ENCODE assay signal across 21 mouse cellular contexts in genomic region chr11:89501796-89502195, GRCm38 (mm10).
DNase-seq lines count a peak whose midpoint lies in the region; ATAC-seq and TF ChIP-seq lines count a peak whose summit lies in the region.
"Had no signal": no experiment of that assay in that cellular context is flagged by ENCODE, and none has a peak within 500 bp of the region (broad histone marks: within the 10 kb centered on the region; RNA-seq: fewer than 3 reads in every experiment).

No protein-coding gene starts in this region.

- H3K27me3 ChIP-seq in embryonic facial prominence, embryonic 14.5 days (replicated peaks; ENCODE audit: control insufficient read depth, insufficient read depth, low read length): no peaks in the 10 kb centered on the region
- 0 out of 2 replicates have a peak, but pooled peaks cover 4% of the 10 kb centered on the region for H3K27me3 ChIP-seq in embryonic facial prominence, embryonic 10.5 days (replicated peaks; ENCODE audit: low read depth, poor library complexity, severe bottlenecking)
- H3K27me3 ChIP-seq in forebrain, embryonic 16.5 days (replicated peaks; ENCODE audit: control insufficient read depth, insufficient read depth, low read length): peaks cover 5% of the 10 kb centered on the region; the same call in 1 of the 2 replicates
- H3K27me3 ChIP-seq in forebrain, embryonic 15.5 days: peaks cover 5% of the 10 kb centered on the region; the same call in 1 of the 2 replicates
- no peaks in the 10 kb centered on the region for H3K27me3 ChIP-seq in midbrain, embryonic 14.5 days (ENCODE audit: control insufficient read depth, insufficient read depth, low read length)
- no peaks in the 10 kb centered on the region for H3K27me3 ChIP-seq in midbrain, postnatal 0 days (ENCODE audit: insufficient read depth, low read length)

- no peak overlapping the region for H3K27ac ChIP-seq in embryonic facial prominence, embryonic 14.5 days (replicated peaks; ENCODE audit: low read depth, low read length)
- no peak overlapping the region for H3K27ac ChIP-seq in embryonic facial prominence, embryonic 10.5 days (replicated peaks)
- no peak overlapping the region for H3K27ac ChIP-seq in forebrain, embryonic 16.5 days (ENCODE audit: low read length)
- H3K27ac ChIP-seq in forebrain, embryonic 15.5 days (replicated peaks): no peak overlapping the region
- H3K27ac ChIP-seq in midbrain, embryonic 14.5 days (replicated peaks; ENCODE audit: low read depth, low read length): no peak overlapping the region
- no peak overlapping the region for H3K27ac ChIP-seq in midbrain, postnatal 0 days (ENCODE audit: low read depth, low read length)
- H3K27ac ChIP-seq: heart, adult 2 months; hindbrain, embryonic 10.5 days had no signal

- DNase-seq in embryonic facial prominence, embryonic 14.5 days (ENCODE audit: low spot score): peak; percentile 12
- no peak for DNase-seq in embryonic facial prominence, embryonic 10.5 days (ENCODE audit: low spot score)
- DNase-seq in midbrain, embryonic 14.5 days: peak; percentile 21
- no peak for DNase-seq in midbrain, postnatal 0 days (ENCODE audit: low spot score)
- DNase-seq in cerebellum, adult 8-10 months: no peak
- DNase-seq in frontal cortex, postnatal 36 days (ENCODE audit: low spot score in 2 of 2): no peak
- DNase-seq: adrenal gland, postnatal 10 days; B cell, adult 2 months; cerebellum, adult 18-20 months; cerebellum, postnatal 10 days; gastrocnemius, postnatal 10 days; heart, adult 2 months had no signal

- H3K4me1 ChIP-seq in embryonic facial prominence, embryonic 14.5 days (ENCODE audit: control insufficient read depth, insufficient read depth, low read length): peaks cover 4% of the 10 kb centered on the region; the same call in 1 of the 2 replicates
- H3K4me1 ChIP-seq in embryonic facial prominence, embryonic 10.5 days: peaks cover 2% of the 10 kb centered on the region; the same call in 1 of the 2 replicates
- peaks cover 10% of the 10 kb centered on the region for H3K4me1 ChIP-seq in forebrain, embryonic 16.5 days (replicated peaks; ENCODE audit: control insufficient read depth, insufficient read depth, low read length)
- peaks cover 19% of the 10 kb centered on the region for H3K4me1 ChIP-seq in forebrain, embryonic 15.5 days
- H3K4me1 ChIP-seq in midbrain, embryonic 14.5 days (ENCODE audit: control insufficient read depth, insufficient read depth, low read length): peaks cover 4% of the 10 kb centered on the region
- H3K4me1 ChIP-seq in midbrain, postnatal 0 days (ENCODE audit: insufficient read depth, low read length): no peaks in the 10 kb centered on the region; the same call in 1 of the 2 replicates

- ATAC-seq in embryonic facial prominence, embryonic 14.5 days (ENCODE audit: low read depth): no peak
- no peak for ATAC-seq in forebrain, embryonic 16.5 days
- no peak for ATAC-seq in forebrain, embryonic 15.5 days (replicated peaks)
- no peak for ATAC-seq in midbrain, embryonic 14.5 days (ENCODE audit: low FRiP score, low TSS enrichment)
- ATAC-seq in midbrain, postnatal 0 days (ENCODE audit: low FRiP score): no peak
- ATAC-seq: CD4-positive, CD25-positive, alpha-beta regulatory T cell, adult 4 months; hindbrain, embryonic 16.5 days; inflammation-experienced regulatory T-cells, adult 6 months; intestine, postnatal 0 days had no signal

- 60% methylated on average over 7 of the region's 7 CpGs for WGBS in embryonic facial prominence, embryonic 14.5 days
- WGBS in embryonic facial prominence, embryonic 10.5 days: 60% methylated on average over 7 of the region's 7 CpGs
- 7% methylated on average over 7 of the region's 7 CpGs for WGBS in forebrain, embryonic 16.5 days
- WGBS in forebrain, embryonic 15.5 days: 7% methylated on average over 7 of the region's 7 CpGs
- WGBS in midbrain, embryonic 14.5 days: 37% methylated on average over 7 of the region's 7 CpGs
- WGBS in midbrain, postnatal 0 days: 41% methylated on average over 7 of the region's 7 CpGs

- no peaks in the 10 kb centered on the region for H3K36me3 ChIP-seq in embryonic facial prominence, embryonic 14.5 days (ENCODE audit: control insufficient read depth, insufficient read depth, low read length)
- H3K36me3 ChIP-seq in embryonic facial prominence, embryonic 10.5 days (replicated peaks): no peaks in the 10 kb centered on the region
- H3K36me3 ChIP-seq in forebrain, embryonic 16.5 days (ENCODE audit: control insufficient read depth, insufficient read depth): no peaks in the 10 kb centered on the region
- no peaks in the 10 kb centered on the region for H3K36me3 ChIP-seq in forebrain, embryonic 15.5 days
- H3K36me3 ChIP-seq in midbrain, embryonic 14.5 days (ENCODE audit: control insufficient read depth, insufficient read depth, low read length): no peaks in the 10 kb centered on the region
- H3K36me3 ChIP-seq in midbrain, postnatal 0 days (ENCODE audit: insufficient read depth, low read length): no peaks in the 10 kb centered on the region
- H3K36me3 ChIP-seq: G1E; hindbrain, embryonic 10.5 days had no signal

- no peak for TF ChIP-seq CTCF in midbrain, postnatal 0 days (IDR thresholded peaks at IDR 0.05)

- no peak overlapping the region for H3K4me2 ChIP-seq in embryonic facial prominence, embryonic 14.5 days (ENCODE audit: low read depth, low read length)
- H3K4me2 ChIP-seq in forebrain, embryonic 16.5 days (ENCODE audit: low read length): 0 out of 2 replicates have a peak overlapping the region, but pooled peaks have one; percentile 18
- no peak overlapping the region for H3K4me2 ChIP-seq in forebrain, embryonic 15.5 days (replicated peaks)
- no peak overlapping the region for H3K4me2 ChIP-seq in midbrain, embryonic 14.5 days (ENCODE audit: low read length)
- no peak overlapping the region for H3K4me2 ChIP-seq in midbrain, postnatal 0 days (ENCODE audit: low read depth, low read length, poor library complexity, severe bottlenecking)
- H3K4me2 ChIP-seq: heart, embryonic 11.5 days had no signal

- no peak overlapping the region for H3K4me3 ChIP-seq in embryonic facial prominence, embryonic 14.5 days (ENCODE audit: low read depth, low read length)
- no peak overlapping the region for H3K4me3 ChIP-seq in embryonic facial prominence, embryonic 10.5 days
- no peak overlapping the region for H3K4me3 ChIP-seq in forebrain, embryonic 16.5 days (replicated peaks; ENCODE audit: low read length)
- no peak overlapping the region for H3K4me3 ChIP-seq in forebrain, embryonic 15.5 days
- H3K4me3 ChIP-seq in midbrain, embryonic 14.5 days (replicated peaks; ENCODE audit: low read depth, low read length): no peak overlapping the region
- no peak overlapping the region for H3K4me3 ChIP-seq in midbrain, postnatal 0 days (ENCODE audit: low read depth, low read length)
- H3K4me3 ChIP-seq: heart, adult 2 months; hindbrain, embryonic 10.5 days had no signal

- no peaks in the 10 kb centered on the region for H3K9me3 ChIP-seq in embryonic facial prominence, embryonic 14.5 days (ENCODE audit: control insufficient read depth, low read length)
- H3K9me3 ChIP-seq in embryonic facial prominence, embryonic 10.5 days: no peaks in the 10 kb centered on the region
- H3K9me3 ChIP-seq in forebrain, embryonic 16.5 days (ENCODE audit: control insufficient read depth, low read length): no peaks in the 10 kb centered on the region
- no peaks in the 10 kb centered on the region for H3K9me3 ChIP-seq in forebrain, embryonic 15.5 days
- no peaks in the 10 kb centered on the region for H3K9me3 ChIP-seq in midbrain, embryonic 14.5 days (ENCODE audit: control insufficient read depth, low read length)
- H3K9me3 ChIP-seq in midbrain, postnatal 0 days (ENCODE audit: low read length): no peaks in the 10 kb centered on the region
- H3K9me3 ChIP-seq: hindbrain, embryonic 10.5 days had no signal

- H3K9ac ChIP-seq in embryonic facial prominence, embryonic 14.5 days (ENCODE audit: low read depth, low read length): no peak overlapping the region
- no peak overlapping the region for H3K9ac ChIP-seq in forebrain, embryonic 16.5 days (replicated peaks; ENCODE audit: low read depth, low read length)
- H3K9ac ChIP-seq in forebrain, embryonic 15.5 days (replicated peaks): no peak overlapping the region
- H3K9ac ChIP-seq in midbrain, embryonic 14.5 days (replicated peaks; ENCODE audit: low read length): no peak overlapping the region
- H3K9ac ChIP-seq in midbrain, postnatal 0 days (replicated peaks; ENCODE audit: low read length, poor library complexity, severe bottlenecking): no peak overlapping the region

Comparison
In these comparisons a context has a peak if more than half of its experiments do, and no peak if none do; other contexts are left out.
1. DNase-seq: peak in embryonic facial prominence, embryonic 14.5 days (single experiment) and midbrain, embryonic 14.5 days (single experiment); none in embryonic facial prominence, embryonic 10.5 days (single experiment), midbrain, postnatal 0 days (single experiment), cerebellum, adult 8-10 months (single experiment) and frontal cortex, postnatal 36 days (0 of 2).